Mouse (Mus musculus) testis, adult 2 months (tissue): ENCODE results near the gene Pfpl.

Experiments used
- CTCF ChIP-seq: fragments of 200-500 bp; IDR thresholded peaks from 2 replicates; pipeline ENCODE4 v1.5.1; 2012; ENCODE audit warnings: low read depth, mild to moderate bottlenecking, inconsistent platforms, low read length, moderate library complexity; ENCODE audit not compliant: control insufficient read depth, insufficient read depth, insufficient replicate concordance
- POLR2A ChIP-seq: fragments of 200-500 bp; IDR thresholded peaks from 2 replicates; pipeline ENCODE4 v1.6.1; 2012; ENCODE audit warnings: low read depth, mild to moderate bottlenecking, inconsistent platforms, low read length, moderate library complexity; ENCODE audit not compliant: control insufficient read depth

- TF ChIP-seq POLR2A (peak; percentile 62), CTCF (no peak)
Observed at GRCm38 (mm10) chr19:12475380-12476250, 47.9 kb downstream of the Pfpl start.
